Mouse (Mus musculus): Measurements from ENCODE around the gene Prune2.

DNA sequence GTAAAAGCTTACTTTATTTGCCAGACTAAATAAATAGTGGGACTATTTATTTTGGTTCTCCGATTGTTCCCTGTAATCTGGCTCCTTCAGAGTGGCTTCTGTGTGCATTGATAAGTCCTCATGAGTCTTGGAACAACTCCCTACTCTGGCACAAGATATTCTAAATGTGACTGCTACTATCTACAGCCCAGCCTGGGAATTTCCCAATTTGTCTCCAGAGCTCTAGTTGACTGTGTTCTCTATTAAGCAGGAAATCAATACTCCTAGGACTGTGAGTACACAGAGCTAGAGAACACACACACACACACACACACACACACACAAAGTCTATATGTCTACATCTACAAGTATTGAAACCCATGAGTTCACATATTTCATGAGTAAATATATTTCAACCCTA lies 274.1 kb downstream of the Prune2 start:
- TF ChIP-seq CTCF (IDR thresholded peaks at IDR 0.05; ENCODE audit: borderline replicate concordance, control insufficient read depth, extremely low read depth, insufficient read depth, low read length, poor library complexity) (no peak), POLR2A (IDR thresholded peaks at IDR 0.05; ENCODE audit: control insufficient read depth, extremely low read depth, insufficient read depth, low read length, poor library complexity) (no peak)

Data from thymus, adult 2 months (tissue).